Mouse (Mus musculus) gonadal fat pad, adult 2 months (tissue): ENCODE measurements around the gene Golga5. TPM values are rescaled to one million over a fixed set of nuclear protein-coding genes. Genes with fewer than 3 reads are reported as not detected.

Experiments used
- DNase-seq: peaks from one replicate; pipeline ENCODE4 v3.0.0-alpha.2; 2012; ENCODE audit warnings: low read depth
- polyA plus RNA-seq: library from polyadenylated mRNA; depleted of rRNA; stranded (reverse); fragments of >200 nt; gene quantifications from 2 replicates; pipeline ENCODE4 v1.2.3, GENCODE M21; 2012; rRNA removed

Gene Golga5
- polyA plus RNA-seq, result 22.8 and 24.2 TPM in 2 replicates

- DNase-seq, result no peak
Measured at GRCm38 (mm10) chr12:102468894-102469764, at the start of gene Golga5. Gene Golga5 (plus strand): TSS chr12:102469135.

- no peak for DNase-seq
Measured at GRCm38 (mm10) chr12:102419544-102419943, 49.4 kb upstream of the Golga5 start.

GRCm38 (mm10) chr12:102420168-102420890 lies 48.6 kb upstream of the Golga5 start:
- no peak for DNase-seq

- DNase-seq, result no peak
Measured at GRCm38 (mm10) chr12:102422065-102422464, 46.9 kb upstream of the Golga5 start.

GRCm38 (mm10) chr12:102422623-102423320 lies 46.2 kb upstream of the Golga5 start:
- no peak for DNase-seq

- DNase-seq, result no peak
Measured at GRCm38 (mm10) chr12:102423625-102424024, 45.3 kb upstream of the Golga5 start.

GRCm38 (mm10) chr12:102424456-102424855 lies 44.5 kb upstream of the Golga5 start:
- no peak for DNase-seq

GRCm38 (mm10) chr12:102425048-102425578 lies 43.8 kb upstream of the Golga5 start:
- DNase-seq, result no peak

GRCm38 (mm10) chr12:102426285-102426684 lies 42.6 kb upstream of the Golga5 start:
- DNase-seq, result no peak

- DNase-seq, result no peak
Measured at GRCm38 (mm10) chr12:102429656-102430055, 39.3 kb upstream of the Golga5 start.

- DNase-seq, result no peak
Measured at GRCm38 (mm10) chr12:102430228-102430627, 38.7 kb upstream of the Golga5 start.

GRCm38 (mm10) chr12:102432238-102432637 lies 36.7 kb upstream of the Golga5 start:
- no peak for DNase-seq

- DNase-seq, result no peak
Measured at GRCm38 (mm10) chr12:102434107-102434506, 34.8 kb upstream of the Golga5 start.

GRCm38 (mm10) chr12:102436939-102437526 lies 31.9 kb upstream of the Golga5 start:
- no peak for DNase-seq

- no peak for DNase-seq
Measured at GRCm38 (mm10) chr12:102437952-102438351, 31.0 kb upstream of the Golga5 start.

GRCm38 (mm10) chr12:102438983-102439631 lies 29.8 kb upstream of the Golga5 start:
- no peak for DNase-seq

GRCm38 (mm10) chr12:102439632-102440023 lies 29.3 kb upstream of the Golga5 start, which contains the start of gene Lgmn:
Gene Lgmn (minus strand): TSS chr12:102439813.
- DNase-seq, result no peak

GRCm38 (mm10) chr12:102440551-102440950 lies 28.4 kb upstream of the Golga5 start:
- no peak for DNase-seq

- no peak for DNase-seq
Measured at GRCm38 (mm10) chr12:102441141-102441540, 27.8 kb upstream of the Golga5 start.

- no peak for DNase-seq
Measured at GRCm38 (mm10) chr12:102442639-102443038, 26.3 kb upstream of the Golga5 start.

GRCm38 (mm10) chr12:102443676-102444075 lies 25.3 kb upstream of the Golga5 start:
- DNase-seq, result no peak
